Mouse (Mus musculus) olfactory bulb, adult 2 months (tissue): ENCODE results near the gene Gclc.

Experiments used
- CTCF ChIP-seq: fragments of 200-500 bp; IDR thresholded peaks from 2 replicates; pipeline ENCODE4 v1.5.1; 2012; ENCODE audit warnings: low read depth, mild to moderate bottlenecking, low read length, moderate library complexity; ENCODE audit not compliant: insufficient read depth
- POLR2A ChIP-seq: fragments of 200-500 bp; IDR thresholded peaks from 2 replicates; pipeline ENCODE4 v1.6.1; 2012; ENCODE audit warnings: mild to moderate bottlenecking, low read depth, low read length, moderate library complexity; ENCODE audit not compliant: insufficient read depth

DNA sequence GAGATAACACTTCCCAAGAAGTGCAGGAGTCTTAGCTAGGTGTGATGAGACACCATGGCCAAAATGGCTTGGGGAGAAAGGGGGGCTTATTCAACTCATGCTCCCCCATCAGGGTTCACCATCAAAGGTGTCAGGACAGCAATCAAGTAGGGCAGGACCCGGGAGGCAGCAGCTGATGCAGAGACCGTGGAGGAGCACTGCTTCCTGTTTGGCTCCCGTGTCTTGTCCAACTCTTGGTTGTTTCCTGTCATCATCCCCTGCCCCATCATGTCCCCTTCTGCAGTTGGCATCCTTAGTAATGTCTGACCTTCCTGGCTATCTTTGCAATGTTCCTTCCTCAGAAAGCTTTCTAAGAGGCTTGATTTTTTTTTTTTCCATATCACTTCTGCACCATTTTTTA lies 41.5 kb upstream of the Gclc start:
- TF ChIP-seq CTCF (no peak), POLR2A (no peak)
